Mouse (Mus musculus) kidney, adult 11 months (tissue): Measurements from ENCODE around the gene Myh6.
A peak's percentile ranks its signal among the peaks of the same experiment; 100 is the strongest.

Experiments
- DNase-seq: peaks from one replicate; pipeline ENCODE4 v3.0.0; 2022

Gene Myh6

DNA sequence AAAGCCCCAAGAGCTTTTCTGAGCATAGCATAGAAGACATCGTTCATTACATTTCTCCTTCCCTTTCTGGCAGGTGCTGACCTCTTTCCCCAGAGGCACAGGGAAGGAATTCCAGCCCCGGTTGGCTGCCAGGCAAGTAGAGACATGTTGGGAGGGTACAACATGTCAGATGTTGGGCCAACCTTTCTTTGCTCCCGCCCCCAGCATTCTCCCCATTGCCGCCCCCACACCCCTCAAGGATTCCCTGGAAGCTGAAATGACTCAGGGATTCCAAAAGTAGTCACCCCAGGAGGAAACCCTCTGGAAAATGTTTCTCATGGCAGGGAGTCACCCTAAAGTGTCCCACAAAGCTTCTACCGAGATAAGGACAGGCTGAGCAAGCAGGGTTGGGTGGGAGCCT, 36.9 kb downstream of the Myh6 start:
- no peak for DNase-seq

DNA sequence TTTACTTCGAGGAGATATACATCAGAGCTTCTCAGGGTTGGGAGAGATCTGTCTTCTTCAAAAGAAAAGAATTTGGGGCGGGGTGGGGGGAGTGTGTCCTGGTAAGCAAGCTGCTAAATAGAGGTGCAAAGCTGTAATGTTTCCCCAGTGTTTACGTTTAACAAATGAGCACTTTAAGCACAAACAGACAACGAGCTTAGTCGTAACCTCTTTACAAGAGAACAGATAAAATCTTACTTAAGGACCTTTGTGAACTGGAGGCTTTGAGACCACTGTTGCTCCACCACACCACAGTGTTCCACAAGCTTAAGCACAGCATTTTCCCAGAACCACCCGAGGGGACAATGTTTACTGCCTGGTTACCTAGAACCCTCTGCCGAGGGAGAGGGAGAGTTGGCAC, 39.4 kb downstream of the Myh6 start:
- no peak for DNase-seq

DNA sequence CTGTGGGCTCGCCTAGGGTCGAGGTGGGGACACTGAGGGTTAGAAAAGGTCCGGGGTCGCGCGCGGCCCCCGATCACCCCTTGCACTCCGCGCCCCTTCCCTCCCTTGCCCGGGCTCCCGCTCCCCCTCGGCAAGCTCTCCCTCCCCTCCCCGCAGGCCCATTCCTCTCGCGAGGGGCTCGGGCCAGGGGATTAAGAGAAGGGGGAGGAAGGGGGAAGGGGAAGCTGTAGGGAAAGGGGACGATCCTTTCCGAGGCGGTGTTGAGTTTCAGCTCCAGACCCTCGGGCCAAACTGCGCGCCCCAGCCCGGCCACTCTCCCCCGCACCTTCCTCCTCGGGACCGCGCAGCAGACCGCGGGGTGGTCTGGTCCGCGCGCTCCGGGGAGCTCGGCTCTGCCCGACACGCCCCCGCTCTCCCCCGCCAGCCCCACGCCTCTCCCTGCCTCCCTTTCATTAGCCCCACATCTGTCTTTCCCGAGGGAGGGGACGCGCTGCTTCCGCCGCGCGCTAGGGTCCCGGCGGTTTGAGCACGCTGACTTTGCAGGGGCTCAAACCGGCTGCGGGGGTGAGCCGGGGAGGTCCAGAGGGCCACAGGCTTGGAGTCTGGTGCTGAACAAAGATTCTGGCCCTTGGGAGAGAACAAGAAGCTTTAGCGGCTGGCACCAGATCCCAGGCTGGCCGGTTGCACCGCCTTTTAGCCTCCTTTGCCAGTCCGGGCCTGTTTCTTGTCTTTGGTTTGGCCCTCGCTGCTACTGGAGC, 40.1 kb downstream of the Myh6 start:
- no peak for DNase-seq

DNA sequence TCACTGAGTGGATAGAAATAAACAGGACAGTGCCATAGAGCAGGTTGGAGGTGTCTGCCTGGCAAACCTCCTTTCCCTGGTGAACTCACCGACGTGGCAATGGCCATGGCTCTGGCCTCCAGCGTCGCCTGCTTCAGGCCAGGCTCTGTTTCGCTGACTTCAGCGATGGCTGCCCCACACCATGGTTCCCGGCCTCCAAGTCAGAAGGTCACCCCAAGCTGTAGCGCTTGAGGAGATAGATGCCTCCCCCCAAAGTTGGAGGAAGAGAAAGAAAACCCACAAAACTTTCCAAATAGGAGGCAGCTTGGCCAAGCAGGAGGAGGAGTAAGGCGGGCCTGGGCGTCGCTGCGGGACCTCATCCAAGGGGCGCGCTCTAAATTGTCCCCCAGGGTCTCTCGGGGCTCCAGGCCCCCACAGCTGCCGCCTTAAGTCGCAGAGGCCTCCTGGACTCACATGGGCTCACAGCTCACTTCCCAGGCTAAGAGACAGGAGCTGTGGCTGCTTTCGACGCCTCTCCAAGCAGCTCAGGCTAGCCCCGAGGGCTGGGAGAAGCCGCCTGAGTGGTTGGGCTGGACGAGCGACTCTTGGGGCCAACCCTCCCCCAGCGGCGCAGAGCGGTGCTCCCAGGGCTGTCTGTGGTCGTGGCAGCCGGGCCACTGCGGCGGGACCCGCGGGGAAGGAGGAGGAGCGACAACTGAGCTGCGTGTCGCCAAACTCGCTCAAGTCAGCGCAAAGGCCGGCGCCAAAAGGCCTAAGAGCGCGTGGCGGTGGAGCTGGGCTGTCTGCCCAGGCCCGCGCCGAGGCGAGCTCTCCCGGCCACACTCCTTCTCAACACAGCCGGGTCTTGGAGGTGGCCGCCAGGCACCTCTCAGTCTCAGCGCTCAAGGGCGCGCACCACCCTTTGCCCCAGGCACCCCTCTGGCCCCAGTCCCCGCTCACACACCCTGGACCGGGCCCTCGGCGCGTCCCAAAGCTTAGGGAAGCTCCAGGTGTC, 41.1 kb downstream of the Myh6 start, which contains the start of gene Efs:
Efs (minus strand) TSS at position 778 of the 994 bp plus-strand sequence.
- DNase-seq: peak; percentile 35

DNA sequence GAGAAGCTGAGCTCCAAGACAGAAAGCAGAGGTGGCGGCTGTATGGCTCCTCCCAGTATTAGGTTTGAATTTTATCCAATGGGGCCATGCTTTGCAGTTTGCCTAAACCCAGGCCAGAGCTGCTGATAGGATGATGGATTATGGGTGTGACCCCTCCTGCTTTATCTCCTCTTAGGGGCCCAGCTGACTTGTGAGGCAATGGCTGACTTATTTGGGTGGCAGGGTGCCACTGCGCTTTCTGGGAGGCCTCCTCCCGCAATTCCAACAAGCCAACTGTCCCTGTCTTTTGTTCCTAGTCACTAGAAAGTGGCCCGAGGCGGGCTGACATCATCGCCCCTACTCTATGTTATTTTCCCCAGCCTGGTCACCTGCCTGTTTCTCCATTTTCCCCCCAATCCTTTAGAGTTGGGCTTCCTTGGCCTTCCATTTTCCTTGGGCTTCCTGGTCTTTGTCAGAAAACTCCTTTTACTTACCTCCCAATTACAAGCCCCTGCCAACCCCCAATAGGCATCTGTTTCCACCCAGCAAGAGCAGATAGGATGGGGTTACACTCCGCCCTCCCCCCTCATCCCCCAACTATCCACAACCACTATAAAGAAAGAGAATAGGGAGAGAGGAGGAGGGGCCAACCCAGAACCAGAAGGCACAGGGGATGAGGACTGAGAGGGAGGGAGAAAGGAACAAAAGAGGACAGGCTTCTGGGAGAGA, 41.9 kb downstream of the Myh6 start:
- DNase-seq: no peak

DNA sequence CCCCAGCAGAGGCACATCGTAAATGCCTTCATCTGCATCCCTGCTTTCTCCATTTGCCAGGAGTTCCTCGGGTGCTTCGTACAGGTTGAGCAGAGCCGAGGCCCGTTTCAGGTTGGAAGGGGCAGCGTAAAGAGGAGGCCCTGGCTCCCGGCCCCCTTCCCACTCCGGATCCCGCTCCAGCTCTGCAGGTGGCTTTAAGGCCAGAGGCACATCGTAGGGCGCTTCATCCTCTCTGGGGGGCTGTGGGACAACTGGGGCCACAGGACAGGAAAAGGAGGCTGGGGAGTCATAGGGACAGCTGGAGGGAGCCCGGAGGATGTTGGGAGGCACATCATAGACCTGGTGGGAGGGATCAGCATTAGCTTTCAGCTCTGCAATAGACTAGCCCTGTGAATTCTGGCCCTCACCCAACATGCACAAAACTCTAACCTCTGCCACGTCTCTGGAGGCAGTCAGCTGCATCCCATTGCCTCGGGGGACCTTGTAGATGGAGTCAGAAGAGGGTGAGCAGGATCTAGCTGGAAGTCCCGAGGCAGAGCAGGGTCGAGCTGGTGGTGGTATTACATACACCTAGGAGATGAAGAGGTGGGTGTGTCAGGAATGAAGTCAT, 46.5 kb downstream of the Myh6 start:
- DNase-seq: no peak

DNA sequence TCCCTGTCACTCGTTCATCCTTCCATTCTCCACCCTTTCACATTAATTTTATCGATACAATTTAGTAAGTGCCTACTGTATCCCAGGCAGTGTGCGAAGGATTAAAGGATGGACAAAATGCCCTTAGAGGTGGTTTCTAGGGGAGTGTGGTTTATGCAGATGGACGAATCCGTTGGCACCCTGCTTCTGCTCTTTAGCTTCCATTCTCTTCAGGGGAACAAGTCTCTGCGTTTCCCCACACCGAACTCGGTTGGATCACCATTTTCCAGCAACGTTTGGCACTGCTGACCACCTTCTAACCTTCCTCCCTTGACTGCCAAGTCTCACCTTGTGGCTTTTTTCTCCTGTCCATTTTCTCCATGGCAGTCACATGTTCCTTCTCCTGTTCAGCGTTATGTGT, 53.4 kb downstream of the Myh6 start:
- DNase-seq: no peak

DNA sequence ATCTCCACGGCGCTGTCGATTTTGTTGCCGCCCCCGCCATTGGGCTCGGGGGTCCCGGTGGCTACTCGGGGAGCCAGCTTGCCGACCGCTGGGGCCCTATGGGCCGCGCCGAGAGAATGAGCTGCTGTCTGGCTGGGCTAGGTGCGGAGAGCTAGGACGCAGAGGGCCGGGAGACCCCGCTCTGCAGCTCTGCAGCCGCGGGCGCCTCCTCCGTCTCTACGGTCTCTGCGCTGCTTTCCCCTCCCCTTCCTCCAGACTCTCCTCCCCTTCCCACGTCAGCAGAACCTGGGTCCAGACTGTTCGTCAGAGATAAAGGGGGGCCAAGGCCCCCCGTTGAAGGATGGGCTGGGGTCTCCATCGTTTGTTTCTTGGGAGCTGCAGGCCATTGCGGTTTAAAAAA, 53.8 kb downstream of the Myh6 start, which contains the start of gene Slc22a17:
Slc22a17 (minus strand) TSS at position 247 of the 400 bp plus-strand sequence.
- peak; percentile 38 for DNase-seq

DNA sequence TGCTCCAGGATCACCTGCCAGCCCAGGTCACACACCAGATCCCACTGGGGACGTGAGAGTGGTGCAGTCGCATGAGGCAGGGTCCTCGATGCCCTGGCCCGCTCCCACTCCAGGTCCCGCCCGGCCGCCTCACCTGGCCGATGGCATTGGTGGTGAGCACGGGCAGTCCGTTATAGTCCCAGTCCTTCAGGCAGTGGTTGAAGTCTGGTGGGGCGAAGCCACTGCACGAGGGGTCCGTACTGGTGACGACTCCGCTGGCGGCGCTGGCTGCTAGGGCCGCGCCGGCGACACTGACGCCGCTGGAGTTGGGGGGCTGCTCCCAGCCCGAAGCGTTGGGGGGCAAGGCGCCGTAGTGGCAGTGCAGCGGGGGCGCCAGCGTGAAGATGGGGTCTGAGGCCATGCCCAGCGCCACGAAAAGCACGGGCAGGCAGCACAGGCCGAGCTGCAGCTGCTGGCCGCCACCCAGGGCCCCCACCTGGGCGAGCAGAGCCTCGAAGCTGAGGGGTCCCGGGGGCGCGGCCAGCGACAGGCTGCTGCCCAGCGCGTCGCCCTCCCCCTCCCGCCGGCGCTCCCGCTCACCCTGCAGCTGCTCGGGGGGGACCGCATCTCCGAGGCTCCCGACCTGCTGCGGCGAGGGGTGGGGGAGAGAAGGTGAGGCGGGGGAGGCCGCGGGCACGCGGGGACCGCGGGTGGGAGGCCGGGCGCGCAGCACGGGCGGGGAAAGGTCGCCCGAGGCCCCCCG, 54.4 kb downstream of the Myh6 start:
- no peak for DNase-seq

DNA sequence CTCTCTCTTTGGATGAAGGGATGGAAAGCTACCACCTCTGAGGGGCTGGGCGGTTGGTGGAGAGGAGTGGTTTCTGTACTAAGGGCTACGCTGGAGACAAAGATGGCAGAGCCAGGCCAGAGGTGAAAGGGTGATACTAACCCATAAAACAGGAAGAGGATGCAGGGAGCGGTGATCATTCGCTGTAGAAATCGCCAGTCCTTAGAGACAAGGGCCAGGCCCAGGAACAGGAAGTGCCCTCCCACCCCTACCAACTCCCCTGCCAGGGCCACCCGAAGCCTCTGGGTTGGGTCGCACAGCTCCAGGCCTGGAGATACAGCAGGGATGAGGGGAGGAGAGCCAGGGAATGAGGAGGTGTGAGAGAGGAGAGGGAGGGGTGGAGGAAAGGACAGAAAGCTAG, 58.0 kb downstream of the Myh6 start:
- DNase-seq: no peak

DNA sequence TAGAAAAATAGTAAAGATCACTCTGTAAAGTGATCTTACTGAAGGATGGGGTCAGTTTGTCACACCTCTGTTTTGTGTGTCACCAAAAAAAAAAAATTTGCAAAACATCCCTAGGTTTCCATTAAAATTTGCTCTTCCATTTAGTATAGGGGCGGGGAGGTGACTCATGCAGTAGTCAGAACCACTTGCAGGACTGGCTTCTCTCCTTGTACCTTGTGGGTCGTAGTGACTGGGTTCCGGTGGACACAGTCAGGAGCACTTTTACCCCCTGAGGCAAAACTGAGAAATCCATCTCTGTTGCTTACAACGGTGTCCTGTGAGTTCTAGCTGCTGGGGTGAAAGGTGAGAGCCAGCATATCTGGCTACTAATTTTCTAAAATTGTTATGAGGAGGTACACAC, 63.1 kb downstream of the Myh6 start:
- DNase-seq: no peak

DNA sequence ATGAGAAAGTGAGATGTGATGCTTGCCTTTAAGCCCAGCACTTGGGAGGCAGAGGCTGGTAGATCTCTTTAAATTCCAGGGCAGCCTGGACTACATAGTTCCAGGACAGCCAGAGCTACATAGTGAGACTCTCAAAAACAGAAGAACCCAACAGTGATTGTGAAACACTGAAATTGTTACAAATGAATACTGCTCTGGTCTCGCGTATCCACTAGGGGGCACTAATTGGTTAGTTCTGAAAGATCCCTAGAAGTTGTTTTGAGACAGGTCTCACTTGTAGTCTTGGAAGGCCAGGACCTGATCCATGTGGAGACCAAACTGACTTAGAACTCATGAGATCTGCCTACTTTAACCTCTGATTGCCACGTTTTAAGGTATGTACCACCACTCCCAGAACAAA, 66.3 kb downstream of the Myh6 start:
- DNase-seq: peak; percentile 73

DNA sequence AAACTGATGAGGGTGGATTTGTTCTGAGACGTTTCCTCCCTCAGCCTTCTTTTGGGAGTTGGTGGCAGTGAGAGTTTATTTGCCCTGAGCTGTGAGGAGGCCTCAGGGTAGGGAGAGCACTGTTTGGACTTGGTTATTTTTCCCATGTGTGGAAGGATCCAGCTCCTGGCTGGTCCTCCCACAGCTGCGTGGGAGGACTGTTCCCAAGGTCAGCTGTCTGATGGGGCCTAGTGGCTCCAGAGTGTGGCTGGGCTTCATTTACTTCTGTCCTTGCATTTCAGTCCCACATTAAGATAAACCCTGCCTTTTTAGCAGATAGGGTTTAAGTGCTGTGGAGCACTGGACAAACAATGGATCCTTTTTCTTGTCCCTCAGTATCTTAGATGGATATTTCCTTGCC, 69.3 kb downstream of the Myh6 start:
- DNase-seq: no peak

DNA sequence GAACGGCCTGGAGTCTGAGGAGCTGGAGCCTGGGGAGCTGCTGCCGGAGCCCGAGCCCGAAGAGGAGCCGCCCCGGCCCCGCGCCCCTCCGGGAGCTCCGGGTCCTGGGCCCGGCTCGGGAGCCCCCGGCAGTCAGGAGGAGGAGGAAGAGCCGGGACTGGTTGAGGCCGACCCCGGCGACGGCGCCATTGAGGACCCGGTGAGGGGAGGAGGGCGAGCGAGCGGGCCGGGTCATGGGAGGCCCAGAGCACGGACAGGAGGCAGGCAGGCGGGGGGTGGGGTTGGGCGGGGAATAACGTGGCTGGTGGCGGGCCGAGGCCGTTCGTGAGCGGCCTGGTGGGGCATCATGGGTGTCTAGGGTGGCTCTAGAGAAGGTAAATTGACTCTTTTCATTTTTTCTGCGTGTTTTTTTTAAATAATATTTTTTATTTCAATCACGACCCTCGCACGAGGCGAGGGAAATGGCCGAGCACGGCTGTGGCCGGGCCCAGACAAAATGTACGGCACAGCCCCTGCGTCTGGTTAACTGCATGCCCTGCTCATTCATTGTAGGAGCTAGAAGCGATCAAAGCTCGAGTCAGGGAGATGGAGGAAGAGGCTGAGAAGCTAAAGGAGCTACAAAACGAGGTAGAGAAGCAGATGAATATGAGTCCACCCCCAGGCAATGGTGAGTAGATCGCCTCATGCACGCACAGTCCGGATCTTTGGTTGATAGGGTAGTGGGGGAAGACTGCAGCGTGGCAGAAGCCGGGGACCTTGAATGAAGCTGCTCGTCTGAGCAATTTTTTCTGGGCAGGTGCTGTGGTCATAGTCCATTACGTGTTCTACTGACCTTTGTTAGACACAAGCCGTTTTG, 72.2 kb downstream of the Myh6 start:
- peak; percentile 51 for DNase-seq

DNA sequence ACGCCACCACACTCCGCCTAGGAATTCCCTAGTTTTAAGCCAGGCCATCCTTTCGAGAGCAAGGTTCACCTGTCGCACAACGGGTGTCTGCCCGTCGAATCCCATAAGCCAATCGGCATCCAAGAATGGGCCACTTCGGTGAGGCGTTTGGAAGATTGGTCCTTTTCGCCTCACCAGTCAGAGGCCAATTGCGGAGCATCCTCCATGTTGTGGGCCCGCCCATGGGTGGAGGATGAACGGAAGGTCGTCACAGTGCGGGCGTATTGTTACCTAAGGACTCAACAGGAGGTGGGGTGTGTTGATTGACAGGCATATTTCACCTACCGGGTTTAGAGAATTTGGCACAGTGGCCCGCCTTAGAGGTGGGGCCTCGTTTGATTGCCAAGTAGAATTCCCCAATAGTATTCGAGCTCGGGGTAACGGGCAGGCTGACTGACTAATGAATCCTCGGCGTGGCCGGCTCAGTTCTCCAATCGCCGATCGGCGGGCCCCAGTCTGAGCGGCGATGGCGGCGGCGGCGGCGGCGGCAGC, 73.0 kb downstream of the Myh6 start:
- DNase-seq: peak; percentile 100

DNA sequence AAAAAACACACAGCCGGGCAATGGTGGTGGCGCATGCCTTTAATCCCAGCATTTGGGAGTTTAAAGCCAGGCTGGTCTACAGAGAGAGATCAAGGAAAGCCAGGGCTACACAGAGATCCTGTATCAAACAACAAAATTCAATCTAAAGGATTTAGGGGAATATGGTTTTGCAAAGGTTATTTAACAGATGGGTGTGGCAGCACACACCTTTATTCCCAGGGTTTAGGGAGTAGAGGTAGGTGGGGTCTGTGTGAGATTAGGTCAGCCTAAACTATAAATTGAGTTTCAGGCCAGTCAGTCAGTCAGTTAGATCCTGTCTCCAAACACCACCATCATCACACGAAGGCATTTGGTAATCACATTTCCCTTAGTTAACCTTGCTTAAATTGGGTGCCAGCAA, 74.5 kb downstream of the Myh6 start, which contains the start of gene Pabpn1:
Pabpn1 (plus strand) TSS at position 301 of the 400 bp plus-strand sequence.
- DNase-seq: no peak
